Mouse (Mus musculus): ENCODE data around the gene Ruvbl1. TPM values are rescaled to one million over a fixed set of nuclear protein-coding genes. Genes with fewer than 3 reads are reported as not detected.

Gene Ruvbl1
- polyA plus RNA-seq, 1 experiment from 2014 or later: 149 TPM

- peak; percentile 9 for DNase-seq (ENCODE audit: low spot score)
- no peaks in the 10 kb centered on the region for H3K36me3 ChIP-seq (ENCODE audit: control insufficient read depth, insufficient read depth, low read length)
- ATAC-seq (ENCODE audit: low FRiP score): no peak
- no peaks in the 10 kb centered on the region for H3K27me3 ChIP-seq (ENCODE audit: control insufficient read depth, insufficient read depth, low read length)
- peak overlapping the region; percentile 70 for H3K4me3 ChIP-seq (ENCODE audit: low read depth, low read length)
- no peaks in the 10 kb centered on the region for H3K9me3 ChIP-seq (ENCODE audit: control insufficient read depth, low read length)
- H3K4me2 ChIP-seq (replicated peaks; ENCODE audit: low read depth, low read length): peak overlapping the region; percentile 78
- no peaks in the 10 kb centered on the region for H3K4me1 ChIP-seq (replicated peaks; ENCODE audit: control insufficient read depth, insufficient read depth, low read length)
- peak overlapping the region; percentile 87 for H3K9ac ChIP-seq (ENCODE audit: low read depth, low read length)
- 13% methylated on average over 5 of the region's 5 CpGs for WGBS
- H3K27ac ChIP-seq (ENCODE audit: low read depth, low read length): no peak overlapping the region
Measured at GRCm38 (mm10) chr6:88445661-88446060, 19.5 kb upstream of the Ruvbl1 start.

GRCm38 (mm10) chr6:88446063-88447002, 18.9 kb upstream of the Ruvbl1 start, which contains the start of gene Eefsec:
Gene Eefsec, minus strand, starts transcription at chr6:88446539.
- WGBS: 1% methylated on average over 72 of the region's 72 CpGs
- H3K27ac ChIP-seq (ENCODE audit: low read depth, low read length): peak within 1 kb of the TSS; percentile 59

GRCm38 (mm10) chr6:88447454-88447853, 17.8 kb upstream of the Ruvbl1 start:
- no peak overlapping the region for H3K27ac ChIP-seq (ENCODE audit: low read depth, low read length)
- WGBS: 22% methylated on average over 4 of the region's 4 CpGs
- H3K4me3 ChIP-seq (ENCODE audit: low read depth, low read length): no peak overlapping the region
- DNase-seq (ENCODE audit: low spot score): peak; percentile 47
- no peak overlapping the region for H3K9ac ChIP-seq (ENCODE audit: low read depth, low read length)
- H3K36me3 ChIP-seq (ENCODE audit: control insufficient read depth, insufficient read depth, low read length): no peaks in the 10 kb centered on the region
- peak; percentile 56; the same call in 1 of the 2 replicates for ATAC-seq (ENCODE audit: low FRiP score)
- no peaks in the 10 kb centered on the region for H3K9me3 ChIP-seq (ENCODE audit: control insufficient read depth, low read length)
- H3K4me1 ChIP-seq (replicated peaks; ENCODE audit: control insufficient read depth, insufficient read depth, low read length): no peaks in the 10 kb centered on the region
- H3K27me3 ChIP-seq (ENCODE audit: control insufficient read depth, insufficient read depth, low read length): no peaks in the 10 kb centered on the region
- no peak overlapping the region for H3K4me2 ChIP-seq (replicated peaks; ENCODE audit: low read depth, low read length)

More at GRCm38 (mm10) chr6:88446063-88447002, 18.9 kb upstream of the Ruvbl1 start, which contains the start of gene Eefsec:
- peak; percentile 86 for DNase-seq (ENCODE audit: low spot score)
- Histone ChIP-seq H3K4me2 (replicated peaks; ENCODE audit: low read depth, low read length) (peak within 1 kb of the TSS; percentile 78), H3K9ac (ENCODE audit: low read depth, low read length) (peak within 1 kb of the TSS; percentile 87), H3K27me3 (ENCODE audit: control insufficient read depth, insufficient read depth, low read length) (no peaks in the 10 kb centered on the region), H3K36me3 (ENCODE audit: control insufficient read depth, insufficient read depth, low read length) (no peaks in the 10 kb centered on the region), H3K4me3 (ENCODE audit: low read depth, low read length) (peak within 1 kb of the TSS; percentile 70), H3K9me3 (ENCODE audit: control insufficient read depth, low read length) (no peaks in the 10 kb centered on the region), H3K4me1 (replicated peaks; ENCODE audit: control insufficient read depth, insufficient read depth, low read length) (no peaks in the 10 kb centered on the region)
- ATAC-seq (ENCODE audit: low FRiP score): peak; percentile 91

GRCm38 (mm10) chr6:88454545-88454944, 10.7 kb upstream of the Ruvbl1 start:
- H3K27ac ChIP-seq (ENCODE audit: low read depth, low read length): no peak overlapping the region
- H3K4me2 ChIP-seq (replicated peaks; ENCODE audit: low read depth, low read length): no peak overlapping the region
- H3K36me3 ChIP-seq (ENCODE audit: control insufficient read depth, insufficient read depth, low read length): no peaks in the 10 kb centered on the region
- no peak overlapping the region for H3K9ac ChIP-seq (ENCODE audit: low read depth, low read length)
- ATAC-seq (ENCODE audit: low FRiP score) (no peak), DNase-seq (ENCODE audit: low spot score) (no peak)
- 75% methylated on average over 2 of the region's 2 CpGs for WGBS
- H3K4me3 ChIP-seq (ENCODE audit: low read depth, low read length): no peak overlapping the region
- H3K9me3 ChIP-seq (ENCODE audit: control insufficient read depth, low read length): no peaks in the 10 kb centered on the region
- H3K4me1 ChIP-seq (replicated peaks; ENCODE audit: control insufficient read depth, insufficient read depth, low read length): no peaks in the 10 kb centered on the region
- H3K27me3 ChIP-seq (ENCODE audit: control insufficient read depth, insufficient read depth, low read length): no peaks in the 10 kb centered on the region

- Histone ChIP-seq H3K27ac (ENCODE audit: low read depth, low read length) (no peak overlapping the region), H3K36me3 (ENCODE audit: control insufficient read depth, insufficient read depth, low read length) (peaks cover 11% of the 10 kb centered on the region), H3K4me2 (replicated peaks; ENCODE audit: low read depth, low read length) (no peak overlapping the region), H3K9ac (ENCODE audit: low read depth, low read length) (no peak overlapping the region), H3K27me3 (ENCODE audit: control insufficient read depth, insufficient read depth, low read length) (no peaks in the 10 kb centered on the region), H3K9me3 (ENCODE audit: control insufficient read depth, low read length) (no peaks in the 10 kb centered on the region), H3K4me3 (ENCODE audit: low read depth, low read length) (no peak overlapping the region), H3K4me1 (replicated peaks; ENCODE audit: control insufficient read depth, insufficient read depth, low read length) (peaks cover 5% of the 10 kb centered on the region; the same call in 1 of the 2 replicates)
- no peak for ATAC-seq (ENCODE audit: low FRiP score)
- no peak for DNase-seq (ENCODE audit: low spot score)
- 68% methylated on average over 6 of the region's 6 CpGs for WGBS
Measured at GRCm38 (mm10) chr6:88469878-88470277, 4.7 kb downstream of the Ruvbl1 start.

GRCm38 (mm10) chr6:88480421-88480820, 15.2 kb downstream of the Ruvbl1 start:
- no peak for DNase-seq (ENCODE audit: low spot score)
- no peak overlapping the region for H3K4me3 ChIP-seq (ENCODE audit: low read depth, low read length)
- 76% methylated on average over 6 of the region's 6 CpGs for WGBS
- no peak for ATAC-seq (ENCODE audit: low FRiP score)
- H3K27ac ChIP-seq (ENCODE audit: low read depth, low read length): no peak overlapping the region
- H3K27me3 ChIP-seq (ENCODE audit: control insufficient read depth, insufficient read depth, low read length): no peaks in the 10 kb centered on the region
- H3K4me2 ChIP-seq (replicated peaks; ENCODE audit: low read depth, low read length): no peak overlapping the region
- H3K9me3 ChIP-seq (ENCODE audit: control insufficient read depth, low read length): no peaks in the 10 kb centered on the region
- H3K4me1 ChIP-seq (replicated peaks; ENCODE audit: control insufficient read depth, insufficient read depth, low read length): no peaks in the 10 kb centered on the region
- no peak overlapping the region for H3K9ac ChIP-seq (ENCODE audit: low read depth, low read length)
- peaks cover 6% of the 10 kb centered on the region for H3K36me3 ChIP-seq (ENCODE audit: control insufficient read depth, insufficient read depth, low read length)

GRCm38 (mm10) chr6:88483111-88483510, 17.9 kb downstream of the Ruvbl1 start:
- Histone ChIP-seq H3K9ac (ENCODE audit: low read depth, low read length) (no peak overlapping the region), H3K4me1 (replicated peaks; ENCODE audit: control insufficient read depth, insufficient read depth, low read length) (no peaks in the 10 kb centered on the region), H3K4me2 (replicated peaks; ENCODE audit: low read depth, low read length) (no peak overlapping the region), H3K27me3 (ENCODE audit: control insufficient read depth, insufficient read depth, low read length) (no peaks in the 10 kb centered on the region), H3K9me3 (ENCODE audit: control insufficient read depth, low read length) (no peaks in the 10 kb centered on the region), H3K27ac (ENCODE audit: low read depth, low read length) (no peak overlapping the region), H3K36me3 (ENCODE audit: control insufficient read depth, insufficient read depth, low read length) (peaks cover 6% of the 10 kb centered on the region), H3K4me3 (ENCODE audit: low read depth, low read length) (no peak overlapping the region)
- WGBS: 74% methylated on average over 7 of the region's 7 CpGs
- ATAC-seq (ENCODE audit: low FRiP score) (no peak), DNase-seq (ENCODE audit: low spot score) (no peak)

GRCm38 (mm10) chr6:88483913-88484312, 18.7 kb downstream of the Ruvbl1 start:
- H3K9ac ChIP-seq (ENCODE audit: low read depth, low read length): no peak overlapping the region
- no peak for DNase-seq (ENCODE audit: low spot score)
- H3K4me3 ChIP-seq (ENCODE audit: low read depth, low read length): no peak overlapping the region
- no peak for ATAC-seq (ENCODE audit: low FRiP score)
- no peaks in the 10 kb centered on the region for H3K4me1 ChIP-seq (replicated peaks; ENCODE audit: control insufficient read depth, insufficient read depth, low read length)
- no peak overlapping the region for H3K4me2 ChIP-seq (replicated peaks; ENCODE audit: low read depth, low read length)
- no peaks in the 10 kb centered on the region for H3K27me3 ChIP-seq (ENCODE audit: control insufficient read depth, insufficient read depth, low read length)
- no peak overlapping the region for H3K27ac ChIP-seq (ENCODE audit: low read depth, low read length)
- H3K36me3 ChIP-seq (ENCODE audit: control insufficient read depth, insufficient read depth, low read length): peaks cover 6% of the 10 kb centered on the region
- H3K9me3 ChIP-seq (ENCODE audit: control insufficient read depth, low read length): no peaks in the 10 kb centered on the region

GRCm38 (mm10) chr6:88485378-88485777, 20.2 kb downstream of the Ruvbl1 start:
- Histone ChIP-seq H3K36me3 (ENCODE audit: control insufficient read depth, insufficient read depth, low read length) (peaks cover 6% of the 10 kb centered on the region), H3K27me3 (ENCODE audit: control insufficient read depth, insufficient read depth, low read length) (no peaks in the 10 kb centered on the region), H3K9ac (ENCODE audit: low read depth, low read length) (no peak overlapping the region), H3K4me3 (ENCODE audit: low read depth, low read length) (no peak overlapping the region), H3K4me1 (replicated peaks; ENCODE audit: control insufficient read depth, insufficient read depth, low read length) (no peaks in the 10 kb centered on the region), H3K4me2 (replicated peaks; ENCODE audit: low read depth, low read length) (no peak overlapping the region), H3K27ac (ENCODE audit: low read depth, low read length) (no peak overlapping the region), H3K9me3 (ENCODE audit: control insufficient read depth, low read length) (no peaks in the 10 kb centered on the region)
- ATAC-seq (ENCODE audit: low FRiP score) (no peak), DNase-seq (ENCODE audit: low spot score) (no peak)
- 88% methylated on average over 6 of the region's 6 CpGs for WGBS

All from hindbrain, embryonic 11.5 days (tissue).